Mouse (Mus musculus): ENCODE results near the gene 1110008P14Rik.

1110008P14Rik gene

GRCm38 (mm10) chr2:32408429-32409424 lies 27.0 kb upstream of the 1110008P14Rik start:
- peak; percentile 85 to 94 for DNase-seq

- DNase-seq = peak; percentile 56 to 71
Observed at GRCm38 (mm10) chr2:32407144-32407824, 25.5 kb upstream of the 1110008P14Rik start.

GRCm38 (mm10) chr2:32404663-32405062 lies 22.9 kb upstream of the 1110008P14Rik start:
- peak; percentile 97 to 99 for DNase-seq

GRCm38 (mm10) chr2:32396695-32397094 lies 15.0 kb upstream of the 1110008P14Rik start:
- DNase-seq = peak in 1 of 2 experiments; percentile 42

- peak; percentile 95 to 96 for DNase-seq
Observed at GRCm38 (mm10) chr2:32395946-32396621, 14.3 kb upstream of the 1110008P14Rik start.

GRCm38 (mm10) chr2:32395484-32395945 lies 13.8 kb upstream of the 1110008P14Rik start, which contains the start of gene Ptges2:
Gene Ptges2 (plus strand): TSS chr2:32395896.
- DNase-seq = peak; percentile 92 to 95

GRCm38 (mm10) chr2:32394973-32395372 lies 13.2 kb upstream of the 1110008P14Rik start:
- peak in 1 of 2 experiments; percentile 69 for DNase-seq

- DNase-seq = peak; percentile 81 to 86
Observed at GRCm38 (mm10) chr2:32392063-32392462, 10.3 kb upstream of the 1110008P14Rik start.

- peak in 1 of 2 experiments; percentile 62 for DNase-seq
Observed at GRCm38 (mm10) chr2:32390871-32391270, 9.1 kb upstream of the 1110008P14Rik start.

GRCm38 (mm10) chr2:32389157-32389556 lies 7.4 kb upstream of the 1110008P14Rik start:
- no peak for DNase-seq

GRCm38 (mm10) chr2:32387706-32388490 lies 6.2 kb upstream of the 1110008P14Rik start, which contains the start of gene Lcn2:
Gene Lcn2 (minus strand): TSS chr2:32388252.
- DNase-seq = no peak

- no peak for DNase-seq
Observed at GRCm38 (mm10) chr2:32382689-32383088, 951 bp upstream of the 1110008P14Rik start.

- no peak for DNase-seq
Observed at GRCm38 (mm10) chr2:32381141-32381774, 480 bp downstream of the 1110008P14Rik start.

GRCm38 (mm10) chr2:32380001-32380500 lies 1.7 kb downstream of the 1110008P14Rik start:
- no peak for DNase-seq

GRCm38 (mm10) chr2:32376963-32377362 lies 4.8 kb downstream of the 1110008P14Rik start:
- DNase-seq = no peak

GRCm38 (mm10) chr2:32375317-32375940 lies 6.3 kb downstream of the 1110008P14Rik start:
- DNase-seq = no peak

GRCm38 (mm10) chr2:32374191-32374590 lies 7.5 kb downstream of the 1110008P14Rik start:
- DNase-seq = no peak

- no peak for DNase-seq
Observed at GRCm38 (mm10) chr2:32367315-32367714, 14.4 kb downstream of the 1110008P14Rik start.

- no peak for DNase-seq
Observed at GRCm38 (mm10) chr2:32364121-32364520, 17.6 kb downstream of the 1110008P14Rik start.

GRCm38 (mm10) chr2:32363376-32364106 lies 18.2 kb downstream of the 1110008P14Rik start:
- peak; percentile 50 to 71 for DNase-seq
